Mouse (Mus musculus): Measurements from ENCODE around the gene Bptf.
"Not testable (repeated sequence)": the region's sequence is repeated elsewhere in the genome, so short reads cannot be mapped to it uniquely, and the experiment has no call there.

The Bptf gene

DNA sequence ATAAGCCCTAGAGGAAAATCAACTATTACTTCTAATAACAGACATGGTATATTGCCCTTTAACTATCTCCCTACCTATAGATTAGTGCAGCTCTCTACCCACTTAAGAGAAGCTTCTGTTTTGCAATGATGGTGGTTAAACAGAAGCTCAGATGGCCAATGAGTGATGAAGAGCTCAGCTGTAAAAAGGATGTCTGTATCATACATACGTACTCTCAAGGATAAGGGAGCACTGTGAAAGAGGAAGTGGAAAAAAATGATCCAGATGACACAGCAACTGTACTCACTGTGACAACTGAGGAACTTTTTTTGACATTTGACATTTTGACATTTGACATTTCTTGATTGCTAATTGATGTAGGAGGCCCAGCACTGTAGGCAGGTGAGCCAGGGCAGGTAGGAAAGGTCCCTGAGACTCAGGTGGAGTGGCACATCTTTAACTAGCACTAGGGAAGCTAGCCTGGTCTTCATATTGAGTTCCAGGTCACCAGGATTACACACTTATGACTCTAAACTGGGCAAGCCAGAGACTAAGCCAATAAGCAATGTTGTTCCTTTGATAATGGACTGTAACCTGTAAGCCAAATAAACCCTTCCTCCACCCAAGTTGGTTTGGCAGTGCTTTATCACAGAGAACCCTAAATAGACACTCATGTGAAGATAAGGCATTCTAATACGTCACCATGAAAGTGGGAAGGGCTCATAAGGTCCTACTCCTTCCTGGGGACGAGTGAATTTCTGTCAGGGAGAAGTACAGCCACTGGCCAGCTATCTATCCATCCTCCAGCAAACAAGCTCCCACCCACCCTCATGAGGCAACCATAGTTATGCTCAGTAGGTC is 137.5 kb downstream of the Bptf start:
- DNase-seq (ENCODE audit: extremely low read depth, low read depth, low spot score): no peak

DNA sequence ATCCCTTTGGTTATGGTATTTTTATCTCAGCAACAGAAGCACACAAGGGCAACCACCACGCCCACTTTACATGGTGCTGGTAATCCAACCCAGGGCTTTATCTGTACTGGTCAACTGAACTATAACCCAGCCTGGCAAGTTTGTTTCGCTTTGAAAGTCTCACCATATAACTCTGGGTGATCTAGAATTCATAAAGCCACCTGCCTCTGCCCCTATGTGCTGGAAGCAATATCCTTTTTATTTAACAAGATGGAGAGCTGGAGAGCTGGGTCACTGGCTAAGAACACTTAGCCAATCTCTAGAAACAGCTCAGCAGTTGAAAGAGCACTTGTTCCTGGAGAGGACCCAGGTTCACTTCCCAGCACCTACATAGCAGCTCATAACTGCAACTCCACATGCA is 144.5 kb downstream of the Bptf start:
- DNase-seq (ENCODE audit: extremely low read depth, low read depth, low spot score): no peak

DNA sequence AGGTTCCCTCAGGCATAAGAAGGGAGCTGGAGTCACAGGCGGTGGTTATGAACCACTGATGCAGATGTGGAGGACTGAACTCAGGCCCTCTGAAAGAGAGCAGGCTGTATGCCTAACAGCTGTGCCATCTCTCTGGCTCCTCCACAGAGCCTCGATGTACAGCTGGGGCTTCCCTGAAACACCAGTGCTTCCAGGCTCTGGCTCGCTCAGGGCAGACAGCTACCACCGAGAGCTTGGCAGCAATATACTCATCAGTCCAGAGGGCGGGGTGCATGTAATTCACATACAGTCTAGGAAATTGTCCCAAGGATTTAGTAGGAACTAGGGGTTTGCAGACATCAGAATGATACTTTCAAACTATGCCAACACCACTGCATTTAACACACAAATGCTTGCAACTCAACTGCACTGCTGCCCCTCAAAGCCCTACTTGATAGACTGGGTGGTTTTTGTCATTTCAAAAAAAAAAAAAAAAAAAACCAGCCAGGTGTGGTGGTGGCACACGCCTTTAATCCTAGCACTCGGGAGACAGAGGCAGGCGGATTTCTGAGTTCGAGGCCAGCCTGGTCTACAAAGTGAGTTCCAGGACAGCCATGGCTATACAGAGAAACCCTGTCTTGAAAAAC is 145.8 kb downstream of the Bptf start:
- not testable (repeated sequence) for DNase-seq (ENCODE audit: extremely low read depth, low read depth, low spot score)

Data from fat pad, adult 2 months (tissue).